Mouse (Mus musculus): ENCODE results near the gene Zfp809.
"Not testable (repeated sequence)": the region's sequence is repeated elsewhere in the genome, so short reads cannot be mapped to it uniquely, and the experiment has no call there.

Gene Zfp809

DNA sequence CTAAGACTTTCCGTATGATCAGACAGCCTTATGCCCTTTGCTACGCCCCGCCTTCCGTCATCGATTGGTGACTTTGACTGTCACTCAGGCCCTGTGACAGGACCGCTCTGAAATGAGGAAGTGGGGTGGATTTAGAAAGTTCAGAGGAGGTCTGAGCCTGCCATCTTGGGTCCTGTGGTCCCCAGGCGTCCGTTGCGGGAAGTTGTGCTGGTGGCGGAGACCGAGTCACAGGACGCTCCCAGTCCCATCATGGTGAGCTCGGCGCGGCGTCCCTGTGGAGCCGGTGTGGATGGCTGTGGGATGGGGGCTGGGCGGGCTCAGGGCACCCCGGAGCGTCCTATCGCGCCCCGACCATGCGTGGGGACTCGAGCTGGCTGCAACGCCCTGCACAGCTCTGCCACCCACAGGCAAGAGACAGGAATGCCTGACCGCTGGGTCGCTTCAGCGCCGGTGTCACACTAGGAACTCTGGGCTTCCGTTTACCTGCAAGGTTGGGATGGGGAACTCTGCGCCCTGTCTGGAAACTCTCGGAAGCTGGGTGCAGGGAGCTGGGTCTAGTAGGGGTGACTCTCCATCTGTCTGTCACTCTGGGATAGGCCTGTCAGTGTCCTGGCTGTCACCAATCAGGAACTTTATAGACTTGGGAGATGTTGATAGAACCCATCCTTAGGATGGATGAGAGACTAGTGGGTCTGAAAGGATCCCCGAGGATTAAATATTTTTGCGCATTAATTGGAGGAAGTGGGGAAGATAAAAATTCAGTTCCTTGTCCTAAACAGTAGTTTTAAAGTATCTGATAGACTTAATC, at the start of gene Zfp809:
Gene Zfp809 (plus strand): TSS at position 134 of the 808 bp plus-strand sequence.
- peak; percentile 97 for DNase-seq

- peak; percentile 28 for DNase-seq
Measured at GRCm38 (mm10) chr9:22188025-22188611, 37.4 kb upstream of the Zfp809 start, which contains the start of gene Zfp872. Gene Zfp872, plus strand, starts transcription at chr9:22188090.

- no peak for DNase-seq
Measured at GRCm38 (mm10) chr9:22196412-22196811, 29.1 kb upstream of the Zfp809 start.

GRCm38 (mm10) chr9:22213785-22214194, 11.7 kb upstream of the Zfp809 start:
- no peak for DNase-seq

GRCm38 (mm10) chr9:22214549-22214948, 11.0 kb upstream of the Zfp809 start:
- DNase-seq: no peak

GRCm38 (mm10) chr9:22216705-22217104, 8.8 kb upstream of the Zfp809 start:
- DNase-seq: no peak

- no peak for DNase-seq
Measured at GRCm38 (mm10) chr9:22217858-22218493, 7.5 kb upstream of the Zfp809 start.

GRCm38 (mm10) chr9:22224066-22224465, 1.4 kb upstream of the Zfp809 start:
- DNase-seq: no peak

GRCm38 (mm10) chr9:22224536-22225503, 694 bp upstream of the Zfp809 start:
- no peak for DNase-seq

GRCm38 (mm10) chr9:22226389-22226673, 817 bp downstream of the Zfp809 start:
- not testable (repeated sequence) for DNase-seq

DNA sequence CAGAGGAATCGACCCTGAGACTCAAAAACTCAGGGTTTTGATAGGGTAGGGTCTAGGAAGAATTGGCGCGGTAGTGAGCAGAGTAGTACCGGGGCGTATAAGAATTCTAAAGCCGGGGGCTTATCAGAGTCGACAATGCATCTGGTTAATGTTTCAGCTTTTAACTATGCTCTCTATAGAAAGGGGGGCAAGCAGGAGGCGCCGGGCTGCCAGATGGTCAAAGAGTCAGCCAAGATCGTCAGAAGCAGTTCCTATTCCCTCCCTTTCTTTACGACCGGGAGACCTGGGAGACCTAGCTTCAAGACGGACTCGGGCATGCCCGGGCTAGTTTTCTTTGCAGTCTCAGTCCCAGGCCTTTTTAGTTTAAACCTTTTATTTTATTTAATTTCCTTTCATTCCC, 1.3 kb downstream of the Zfp809 start:
- no peak for DNase-seq

- DNase-seq: no peak
Measured at GRCm38 (mm10) chr9:22229386-22230026, 4.0 kb downstream of the Zfp809 start.

GRCm38 (mm10) chr9:22230061-22230460, 4.5 kb downstream of the Zfp809 start:
- DNase-seq: no peak

GRCm38 (mm10) chr9:22230556-22230955, 5.0 kb downstream of the Zfp809 start:
- no peak for DNase-seq

DNA sequence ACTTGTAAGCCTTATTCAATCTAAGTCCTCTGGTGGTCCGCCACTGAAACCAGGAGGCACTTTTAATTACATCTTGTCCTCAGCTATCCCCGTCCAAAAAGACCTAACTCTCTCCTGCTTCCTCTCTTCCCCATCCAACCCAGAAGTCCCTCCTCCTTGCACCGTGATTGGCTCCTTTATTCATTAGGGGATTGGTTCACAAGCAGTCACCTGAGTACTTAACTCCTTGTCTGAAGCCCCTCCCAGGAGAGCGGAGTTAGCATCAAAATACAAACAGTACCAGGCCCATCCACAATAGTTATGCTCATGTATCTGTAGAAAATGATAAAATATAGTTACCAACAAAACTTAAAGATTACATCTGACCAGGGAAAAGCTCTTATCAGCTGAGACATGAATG, 14.5 kb downstream of the Zfp809 start:
- DNase-seq: no peak

- no peak for DNase-seq
Measured at GRCm38 (mm10) chr9:22244242-22244641, 18.7 kb downstream of the Zfp809 start.

- DNase-seq: no peak
Measured at GRCm38 (mm10) chr9:22256579-22256978, 31.1 kb downstream of the Zfp809 start.

DNA sequence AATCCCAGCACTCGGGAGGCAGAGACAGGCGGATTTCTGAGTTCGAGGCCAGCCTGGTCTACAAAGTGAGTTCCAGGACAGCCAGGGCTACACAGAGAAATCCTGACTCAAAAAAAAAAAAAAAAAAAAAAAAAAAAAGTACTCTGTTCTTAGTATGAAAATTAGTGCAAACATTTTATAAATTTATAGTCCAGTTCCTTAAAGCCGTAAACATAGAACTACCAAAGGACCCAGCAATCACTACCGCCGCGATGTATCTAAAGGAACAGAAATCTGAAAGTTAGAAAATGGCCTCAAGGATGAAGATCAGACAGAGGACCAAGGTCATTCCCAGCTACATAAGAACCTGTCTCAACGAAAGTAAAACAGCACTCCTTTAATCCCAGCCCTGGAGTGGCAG, 33.3 kb downstream of the Zfp809 start:
- DNase-seq: no peak

DNA sequence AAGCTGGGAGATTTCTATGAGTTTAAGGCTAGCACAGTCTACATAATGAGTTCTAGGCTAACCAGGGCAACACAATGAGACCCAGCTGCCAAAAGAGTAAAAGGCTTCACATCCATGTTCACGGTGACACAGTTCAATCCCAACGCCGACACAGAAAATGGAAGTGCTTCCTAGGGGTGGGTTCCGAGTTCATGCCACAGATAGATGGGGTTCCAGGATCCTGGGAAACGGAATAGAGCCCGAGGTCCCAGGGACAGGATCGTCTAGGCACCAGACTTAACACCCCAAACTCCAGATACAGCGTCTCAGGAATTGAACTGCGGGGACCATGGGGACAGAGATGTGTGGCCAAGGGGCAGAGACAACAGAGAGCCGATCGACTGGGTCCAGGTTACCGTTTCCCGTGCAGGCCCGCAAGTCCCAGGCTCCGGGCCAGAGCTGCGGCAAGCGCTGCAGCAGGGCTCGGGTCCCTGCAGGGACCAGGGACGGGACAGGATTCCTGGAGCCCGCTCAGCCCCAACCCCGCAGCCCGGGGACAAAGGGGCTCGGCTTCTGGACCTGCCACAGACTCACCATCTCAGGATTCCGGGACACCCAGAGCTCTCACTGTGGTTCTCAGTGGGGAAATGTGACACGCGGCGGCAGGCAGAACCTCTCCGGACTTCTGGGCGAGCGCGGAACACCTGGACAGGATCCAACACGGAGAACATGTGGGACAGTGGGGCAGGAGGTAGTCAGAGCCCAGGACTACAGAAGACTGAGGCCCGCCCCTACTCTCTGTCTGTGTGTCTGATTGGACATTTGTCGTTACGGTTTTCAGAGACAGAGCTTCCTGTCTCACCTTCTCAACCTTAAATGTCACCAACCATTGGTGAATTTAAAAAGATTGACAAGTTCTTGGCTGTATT, 33.9 kb downstream of the Zfp809 start, which contains the start of gene Zfp599:
Gene Zfp599 (minus strand): TSS at position 712 of the 908 bp plus-strand sequence.
- DNase-seq: peak; percentile 77

DNA sequence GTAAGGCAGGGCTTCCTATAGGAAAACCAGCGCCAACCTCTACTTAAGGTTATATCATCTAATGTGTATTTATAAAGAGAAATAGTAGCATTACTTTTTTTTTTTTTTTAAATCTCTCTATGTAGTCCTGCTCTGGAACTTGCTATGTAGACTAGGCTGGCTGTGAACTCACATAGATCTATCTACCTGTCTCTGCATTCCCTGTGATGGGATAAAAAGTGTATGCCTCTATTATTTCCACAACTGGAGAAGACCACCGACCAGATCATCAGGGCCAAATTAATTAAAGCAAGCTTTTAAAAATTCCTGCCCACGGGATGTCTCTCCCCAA, 34.5 kb downstream of the Zfp809 start:
- no peak for DNase-seq

- no peak for DNase-seq
Measured at GRCm38 (mm10) chr9:22261594-22261993, 36.1 kb downstream of the Zfp809 start.
